ENCODE assay signal across 12 mouse cellular contexts in genomic region chr14:25477268-25477667, GRCm38 (mm10). TPM values are rescaled to one million over a fixed set of nuclear protein-coding genes. Genes with fewer than 3 reads are reported as not detected.
DNase-seq lines count a peak whose midpoint lies in the region; ATAC-seq lines count a peak whose summit lies in the region.
"Had no signal": no experiment of that assay in that cellular context is flagged by ENCODE, and none has a peak within 500 bp of the region (broad histone marks: within the 10 kb centered on the region; RNA-seq: fewer than 3 reads in every experiment).

No protein-coding gene starts in this region.

- H3K4me2 ChIP-seq in hindbrain, embryonic 12.5 days (replicated peaks), result no peak overlapping the region
- H3K4me2 ChIP-seq in hindbrain, embryonic 16.5 days (ENCODE audit: low read length), result no peak overlapping the region
- H3K4me2 ChIP-seq in neural tube, embryonic 14.5 days (ENCODE audit: low read depth, low read length), result no peak overlapping the region
- H3K4me2 ChIP-seq: embryonic facial prominence, embryonic 12.5 days had no signal

- WGBS in hindbrain, embryonic 12.5 days, result 69% methylated on average over 7 of the region's 7 CpGs
- 64% methylated on average over 7 of the region's 7 CpGs for WGBS in hindbrain, embryonic 16.5 days
- 79% methylated on average over 7 of the region's 7 CpGs for WGBS in neural tube, embryonic 14.5 days

- peak; percentile 54 for DNase-seq in cerebellum, adult 9-10 months
- DNase-seq in cerebellum, postnatal 10 days, result no peak
- DNase-seq in neural tube, embryonic 10.5 days (ENCODE audit: extremely low spot score, low spot score), result no peak
- DNase-seq in layer of hippocampus, adult 9-10 months (ENCODE audit: low spot score), result no peak
- no peak for DNase-seq in layer of hippocampus, postnatal 10 days (ENCODE audit: low spot score in 2 of 2)
- DNase-seq: gastrocnemius, postnatal 14 days; lung, adult 2 months; thymus, postnatal 14 days had no signal

- peaks cover 100% of the 10 kb centered on the region for H3K4me1 ChIP-seq in hindbrain, embryonic 12.5 days
- peaks cover 92% of the 10 kb centered on the region for H3K4me1 ChIP-seq in hindbrain, embryonic 16.5 days (ENCODE audit: control insufficient read depth, insufficient read depth, low read depth, low read length)
- H3K4me1 ChIP-seq in neural tube, embryonic 14.5 days (ENCODE audit: control insufficient read depth, insufficient read depth, low read length), result peaks cover 92% of the 10 kb centered on the region

- H3K9ac ChIP-seq in hindbrain, embryonic 12.5 days, result no peak overlapping the region
- H3K9ac ChIP-seq in hindbrain, embryonic 16.5 days (ENCODE audit: low read depth, low read length), result no peak overlapping the region
- 0 out of 2 replicates have a peak overlapping the region, but pooled peaks have one; percentile 21 for H3K9ac ChIP-seq in neural tube, embryonic 14.5 days (replicated peaks; ENCODE audit: low read depth, low read length)
- H3K9ac ChIP-seq: embryonic facial prominence, embryonic 12.5 days had no signal

- peak overlapping the region; percentile 40; the same call in 1 of the 2 replicates for H3K27ac ChIP-seq in hindbrain, embryonic 12.5 days
- no peak overlapping the region for H3K27ac ChIP-seq in hindbrain, embryonic 16.5 days (ENCODE audit: low read depth, low read length)
- H3K27ac ChIP-seq in neural tube, embryonic 14.5 days (ENCODE audit: low read depth, low read length), result no peak overlapping the region

- no peak for ATAC-seq in hindbrain, embryonic 12.5 days (ENCODE audit: low FRiP score)
- ATAC-seq in hindbrain, embryonic 16.5 days, result no peak
- no peak for ATAC-seq in neural tube, embryonic 14.5 days (ENCODE audit: low read depth)

- no peak overlapping the region for H3K4me3 ChIP-seq in hindbrain, embryonic 12.5 days
- no peak overlapping the region for H3K4me3 ChIP-seq in hindbrain, embryonic 16.5 days (ENCODE audit: low read length)
- H3K4me3 ChIP-seq in neural tube, embryonic 14.5 days (ENCODE audit: low read depth, low read length), result no peak overlapping the region
- H3K4me3 ChIP-seq: embryonic facial prominence, embryonic 12.5 days had no signal

- no peaks in the 10 kb centered on the region for H3K9me3 ChIP-seq in hindbrain, embryonic 12.5 days (replicated peaks)
- no peaks in the 10 kb centered on the region for H3K9me3 ChIP-seq in hindbrain, embryonic 16.5 days (ENCODE audit: control insufficient read depth, low read length)
- no peaks in the 10 kb centered on the region for H3K9me3 ChIP-seq in neural tube, embryonic 14.5 days (ENCODE audit: control insufficient read depth, low read length)
- H3K9me3 ChIP-seq: embryonic facial prominence, embryonic 12.5 days had no signal

- no peaks in the 10 kb centered on the region for H3K36me3 ChIP-seq in hindbrain, embryonic 12.5 days
- H3K36me3 ChIP-seq in hindbrain, embryonic 16.5 days (ENCODE audit: control insufficient read depth, insufficient read depth, low read length), result no peaks in the 10 kb centered on the region
- no peaks in the 10 kb centered on the region for H3K36me3 ChIP-seq in neural tube, embryonic 14.5 days (ENCODE audit: control insufficient read depth, insufficient read depth, low read length)

- H3K27me3 ChIP-seq in hindbrain, embryonic 12.5 days, result no peaks in the 10 kb centered on the region
- H3K27me3 ChIP-seq in hindbrain, embryonic 16.5 days (replicated peaks; ENCODE audit: control insufficient read depth, insufficient read depth, low read length), result no peaks in the 10 kb centered on the region
- no peaks in the 10 kb centered on the region for H3K27me3 ChIP-seq in neural tube, embryonic 14.5 days (ENCODE audit: control insufficient read depth, insufficient read depth, low read length)
- H3K27me3 ChIP-seq: embryonic facial prominence, embryonic 12.5 days had no signal

RNA-seq across cellular contexts. Expression of gene Zmiz1, which starts 18.3 kb away (rescaled TPM):
- 66.5 and 69.4 TPM in 2 replicates for polyA plus RNA-seq in hindbrain, embryonic 12.5 days (2016; fragmentation: Nextera tagmentation; extraction: Ambion mirVana)
- 50.4 and 55.0 TPM in 2 replicates for polyA plus RNA-seq in hindbrain, embryonic 16.5 days (2015; fragmentation: Nextera tagmentation; extraction: Ambion mirVana)
- 72.7 and 75.0 TPM in 2 replicates for polyA plus RNA-seq in neural tube, embryonic 14.5 days (2014; fragmentation: Nextera tagmentation; extraction: Ambion mirVana)
- 100 to 1,000 TPM; 115 to 128 TPM for total RNA-seq in layer of hippocampus, postnatal 10 days (2021)
